Mouse (Mus musculus) CD4-positive helper T cell, adult 2 months (primary cell): ENCODE data around the gene Pkn2.

Experiments used
- DNase-seq: peaks from one replicate; pipeline ENCODE4 v3.0.0-alpha.2; 2012; ENCODE audit warnings: low read depth, missing footprints, low spot score

Pkn2 gene

DNA sequence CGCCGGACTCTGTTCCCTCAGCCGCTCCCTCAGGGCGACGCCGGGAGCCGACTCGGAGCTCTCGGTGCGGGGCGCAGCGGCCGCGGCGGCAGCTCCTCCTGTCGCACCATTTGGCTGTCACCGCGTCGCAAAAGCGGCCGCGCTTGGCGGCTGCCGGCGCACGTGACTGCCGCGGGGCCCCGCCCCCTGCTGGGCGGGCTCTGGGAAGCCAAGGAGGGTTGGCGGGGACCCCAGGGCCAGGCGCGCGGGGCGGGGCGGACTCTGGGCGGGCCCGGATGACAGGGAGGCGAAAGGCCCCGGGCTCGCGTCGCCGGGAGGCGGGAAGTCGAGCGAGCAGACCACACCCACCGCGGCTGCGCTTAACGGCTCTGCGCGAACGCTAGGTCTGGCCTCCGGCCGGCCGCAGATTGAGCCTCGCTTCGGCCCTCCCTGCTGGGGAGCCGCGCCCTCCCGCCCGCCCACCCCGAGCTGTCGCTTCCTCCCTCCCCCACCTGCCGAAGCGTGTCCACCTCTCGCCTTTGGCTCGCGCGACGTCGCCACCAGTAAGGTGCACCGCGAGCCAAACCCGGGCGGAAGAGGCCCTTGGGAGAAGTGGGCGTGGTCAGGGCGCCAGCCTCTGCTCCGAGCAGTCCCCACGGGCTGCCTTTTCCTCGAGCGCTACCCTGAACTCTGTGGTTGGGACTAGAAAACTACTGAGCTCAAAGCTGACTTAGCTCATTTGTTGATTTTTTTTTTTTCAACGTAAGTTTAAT lies at the start of gene Pkn2:
Pkn2 (minus strand) TSS at position 133 of the 752 bp plus-strand sequence.
- peak; percentile 99 for DNase-seq

DNA sequence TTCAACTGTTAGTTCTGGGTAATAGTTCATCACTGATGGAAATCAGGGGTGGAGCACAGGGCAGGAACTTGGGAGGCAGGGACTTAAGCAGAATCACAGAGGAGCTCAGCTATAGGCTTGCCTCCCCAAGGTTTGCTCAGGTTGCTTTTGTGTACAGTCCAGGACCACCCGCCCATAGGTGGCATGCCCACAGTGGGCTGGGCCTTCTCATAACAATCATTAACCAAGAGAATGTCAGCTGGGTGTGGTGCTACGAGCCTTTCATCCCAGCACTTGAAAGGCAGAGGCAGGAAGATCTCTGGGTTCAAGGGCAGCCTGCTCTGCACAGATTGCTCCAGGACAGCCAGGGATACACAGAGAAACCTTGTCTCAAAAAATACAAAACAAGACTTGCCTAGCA lies 48.1 kb upstream of the Pkn2 start:
- no peak for DNase-seq

DNA sequence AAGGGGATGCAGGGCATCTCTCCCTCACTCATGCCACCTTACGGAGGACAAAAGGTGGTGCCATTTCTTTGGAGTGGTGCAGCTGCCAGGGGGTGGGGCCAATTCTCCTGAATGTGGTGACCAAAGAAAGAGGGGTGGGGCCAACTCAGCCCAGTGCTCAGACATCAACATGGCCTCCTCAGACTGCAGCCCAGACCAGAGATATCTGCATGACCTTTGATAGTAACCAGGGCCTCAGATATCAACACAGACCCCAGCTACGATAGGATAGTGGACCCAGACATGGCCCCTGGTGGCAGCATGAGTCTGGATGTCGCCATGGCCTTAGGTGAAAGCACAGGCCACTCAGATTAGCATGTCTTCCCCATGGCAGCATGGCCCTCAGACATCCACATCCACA lies 45.5 kb upstream of the Pkn2 start:
- DNase-seq, result no peak

DNA sequence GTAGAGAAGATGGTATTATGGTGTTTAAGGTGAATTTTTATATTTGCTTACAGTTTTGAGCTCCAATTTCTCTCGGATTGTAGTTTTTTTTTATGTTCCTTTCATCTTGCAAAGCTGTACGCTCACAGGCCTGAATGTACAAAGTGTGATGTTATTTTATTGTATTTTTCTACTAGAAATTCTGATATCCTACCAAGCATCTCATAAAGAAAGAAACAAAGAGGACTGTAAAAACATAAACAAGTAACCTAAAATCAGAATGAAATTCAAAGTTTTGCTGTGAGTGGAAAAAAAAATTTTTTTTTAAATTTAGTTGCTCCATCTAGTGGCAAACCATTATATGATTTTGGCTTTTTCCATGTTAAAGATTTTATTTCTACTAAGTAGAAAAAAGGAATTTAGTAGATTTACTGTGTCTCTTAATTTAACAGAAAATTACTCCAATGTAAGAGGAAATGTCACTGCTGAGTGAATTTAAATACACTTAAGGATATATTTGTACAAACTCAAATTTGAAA lies 43.1 kb upstream of the Pkn2 start:
- no peak for DNase-seq

DNA sequence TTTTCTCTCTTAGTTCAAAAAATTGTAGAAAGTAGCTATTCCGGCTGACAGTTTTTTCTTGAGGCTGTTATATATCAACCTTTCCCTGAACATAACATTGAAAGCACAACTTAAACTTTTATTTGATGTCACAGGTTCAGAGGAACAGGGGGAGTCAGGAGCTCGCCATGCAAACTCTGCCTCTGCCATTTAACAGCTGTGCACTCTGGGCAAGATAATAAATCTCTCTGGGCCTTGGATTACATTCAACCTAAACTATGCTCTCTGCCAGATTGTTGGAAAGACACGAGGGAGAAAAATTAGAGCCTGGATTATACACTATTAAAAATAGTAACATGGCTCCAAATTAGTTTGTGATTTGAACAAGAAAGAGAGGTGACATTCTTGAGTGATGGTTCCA lies 37.3 kb upstream of the Pkn2 start:
- DNase-seq, result no peak

DNA sequence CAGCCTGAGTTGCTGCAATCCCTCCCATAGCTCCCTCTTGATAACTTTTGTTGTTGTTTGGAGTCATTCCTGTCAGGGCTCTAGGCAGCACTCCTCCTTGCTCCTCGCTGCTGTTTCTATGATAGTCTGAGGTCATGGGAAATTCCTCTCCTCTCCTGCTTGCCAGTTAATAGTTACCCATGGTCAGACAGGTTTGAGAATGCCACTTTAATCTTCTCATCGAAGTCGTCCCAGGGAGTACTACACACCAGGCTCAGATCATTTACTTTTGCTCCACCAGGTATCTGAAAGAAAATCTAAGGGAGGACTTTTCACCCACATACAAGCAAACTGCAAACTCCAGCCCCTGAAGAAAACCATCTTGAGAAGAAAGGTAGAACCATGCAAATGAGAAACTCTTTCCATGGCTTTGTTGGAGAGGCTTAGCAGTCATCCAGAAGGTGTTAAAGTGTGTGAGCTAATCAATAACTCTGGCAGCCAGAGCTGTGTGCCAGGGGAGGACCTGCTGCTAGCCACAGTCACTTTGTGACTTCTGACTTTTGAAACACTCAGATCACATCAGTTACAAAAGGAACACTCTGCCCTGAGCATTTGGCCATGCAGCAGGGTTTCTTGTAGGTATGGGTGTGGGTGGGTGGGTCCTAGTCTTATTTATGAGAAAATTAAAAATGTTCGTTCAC lies 36.1 kb upstream of the Pkn2 start:
- DNase-seq, result no peak

DNA sequence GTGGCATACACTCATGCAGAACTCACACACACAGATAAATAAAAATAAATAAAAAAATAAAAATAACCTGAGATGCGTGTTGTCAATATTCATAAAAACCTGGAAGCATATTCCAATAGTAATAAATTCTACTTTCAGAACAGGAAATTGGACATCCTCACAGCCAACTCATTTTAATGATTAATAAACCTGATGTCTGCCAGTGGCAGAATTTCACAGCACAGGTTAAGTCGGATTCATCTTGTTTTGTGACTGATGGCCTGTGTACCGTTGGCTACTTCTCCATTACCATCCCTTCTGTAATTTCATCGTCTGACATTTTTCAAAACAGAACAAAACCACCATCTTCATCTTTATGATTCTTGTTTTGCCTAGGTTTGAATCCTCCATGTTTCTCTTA lies 35.4 kb upstream of the Pkn2 start:
- no peak for DNase-seq

DNA sequence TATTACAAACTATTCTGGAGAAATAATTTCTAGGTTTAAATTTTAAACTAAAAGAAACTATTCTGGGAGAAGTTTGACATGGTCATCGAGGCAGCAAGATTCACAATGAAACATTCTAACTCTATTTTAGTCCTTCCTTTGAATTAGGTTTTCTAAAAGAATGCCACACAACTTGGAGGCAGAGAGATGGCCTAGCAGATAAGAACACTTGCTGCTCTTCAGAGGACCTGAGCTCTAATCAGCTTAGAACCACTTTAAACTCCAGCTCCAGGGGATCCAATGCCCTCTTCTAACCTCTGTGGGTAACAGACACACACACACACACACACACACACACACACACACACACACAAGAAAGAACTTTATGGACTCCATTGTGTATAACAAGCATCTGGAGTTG lies 31.5 kb upstream of the Pkn2 start:
- DNase-seq, result no peak

DNA sequence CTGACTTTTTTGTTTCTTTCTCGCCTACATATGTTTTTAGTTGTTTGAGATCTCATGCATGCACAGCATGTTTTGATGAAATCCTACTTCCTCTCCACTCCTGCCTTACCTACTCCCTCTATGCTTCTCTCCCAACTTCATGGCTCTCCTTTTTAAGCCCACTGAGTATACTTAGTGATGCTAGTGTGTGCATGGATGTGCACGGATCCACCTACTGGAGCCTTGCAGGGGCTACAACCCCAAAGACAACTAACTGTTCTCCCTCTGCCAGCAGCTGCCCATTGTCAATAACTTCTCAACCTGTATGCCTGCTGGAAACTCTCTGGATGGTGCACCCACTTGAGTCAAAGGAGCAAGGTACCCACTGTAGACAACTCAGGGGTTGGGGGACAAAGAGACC lies 17.9 kb upstream of the Pkn2 start:
- DNase-seq, result peak; percentile 13

DNA sequence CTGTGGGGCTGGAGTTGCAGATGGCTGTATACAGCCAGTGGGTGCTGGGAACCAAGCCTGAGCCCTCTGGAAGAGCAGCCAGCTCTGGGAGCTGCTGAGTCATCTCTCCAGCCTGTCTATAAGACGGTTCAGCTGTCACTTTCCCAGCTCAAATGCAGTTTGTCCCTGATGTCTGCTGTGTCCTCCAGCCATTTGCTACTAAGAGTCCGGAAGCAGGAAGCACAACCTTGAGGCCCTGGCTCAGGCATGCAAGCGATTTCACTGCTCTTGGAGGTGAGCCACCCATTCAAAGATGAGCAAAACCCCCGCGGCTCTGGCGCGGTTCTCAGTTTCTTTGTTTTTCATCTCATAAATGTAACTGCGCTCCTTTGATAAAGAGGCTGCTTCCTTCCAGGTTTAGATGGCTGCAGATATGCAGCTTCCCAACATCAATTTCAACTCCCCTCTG lies 17.2 kb upstream of the Pkn2 start:
- DNase-seq, result peak; percentile 58

DNA sequence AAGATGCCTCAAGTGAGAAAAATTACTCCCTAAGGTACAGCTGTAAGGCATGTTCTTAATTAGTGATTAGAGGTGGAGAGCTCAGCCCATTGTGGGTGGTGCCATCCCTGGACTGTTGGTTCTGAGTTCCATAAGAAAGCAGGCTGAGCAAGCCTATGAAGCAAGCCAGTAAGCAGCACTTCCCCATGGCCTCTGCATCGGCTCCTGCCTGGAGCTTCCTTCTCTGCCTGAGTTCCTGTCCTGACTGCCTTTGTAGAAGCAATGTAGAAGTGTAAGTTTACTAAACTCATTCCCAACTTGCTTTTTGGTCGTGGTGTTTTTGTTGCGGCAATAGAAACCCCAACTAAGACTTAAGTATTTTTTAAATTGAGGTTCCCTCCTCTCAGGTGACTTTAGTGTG lies 8.6 kb upstream of the Pkn2 start:
- no peak for DNase-seq

DNA sequence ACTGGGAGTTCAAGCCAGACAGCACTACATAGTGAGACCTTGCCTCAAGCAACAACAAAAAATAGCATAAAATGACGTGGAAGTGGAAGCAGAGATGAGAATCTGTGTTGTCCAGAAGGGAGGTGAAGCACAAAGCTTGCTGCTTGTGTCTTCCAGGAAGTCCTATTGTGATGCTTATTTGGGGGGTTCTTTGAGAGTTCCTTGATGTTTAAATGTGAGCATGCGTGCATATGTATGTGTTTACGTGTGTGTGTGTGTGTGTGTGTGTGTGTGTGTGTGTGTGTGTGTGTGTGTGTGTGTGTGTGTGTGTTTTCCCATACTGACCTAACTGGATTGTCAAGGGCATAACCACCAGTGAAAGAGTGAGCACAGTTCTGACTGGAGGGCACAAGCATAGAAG lies 5.2 kb upstream of the Pkn2 start:
- DNase-seq, result no peak

DNA sequence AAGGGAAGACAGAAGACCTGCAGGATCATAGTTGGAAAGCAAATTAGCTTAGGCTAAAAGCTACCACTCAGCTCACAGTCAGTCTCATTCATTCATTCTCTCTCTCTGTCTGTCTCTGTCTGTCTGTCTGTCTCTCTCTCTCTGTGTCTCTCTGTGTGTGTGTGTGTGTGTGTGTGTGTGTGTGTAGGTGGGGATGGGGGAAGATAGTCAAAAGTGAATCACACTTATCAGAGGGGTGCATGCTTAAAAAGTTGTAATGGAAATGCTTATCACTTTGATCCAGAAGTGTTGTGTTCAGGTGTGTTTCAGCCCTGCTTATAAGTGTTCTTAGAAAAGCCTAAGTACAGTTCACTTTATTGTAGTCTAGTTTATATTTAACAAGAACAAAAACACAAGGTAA lies 2.8 kb upstream of the Pkn2 start:
- no peak for DNase-seq

DNA sequence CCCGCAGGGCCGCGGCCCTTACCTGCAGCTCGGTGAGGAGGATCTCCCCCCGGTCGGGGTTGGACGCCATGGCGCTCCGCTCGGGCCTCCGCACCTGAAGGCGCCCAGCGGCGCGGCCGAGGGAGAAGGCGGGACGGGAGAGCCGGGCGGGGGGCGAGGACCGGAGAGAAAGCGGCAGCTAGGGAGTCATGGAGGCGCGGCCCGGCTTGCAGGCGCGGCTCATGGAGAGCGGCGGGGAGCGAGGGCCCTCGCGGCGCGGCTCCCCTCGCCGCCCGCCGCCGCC lies 274 bp downstream of the Pkn2 start:
- DNase-seq, result no peak

DNA sequence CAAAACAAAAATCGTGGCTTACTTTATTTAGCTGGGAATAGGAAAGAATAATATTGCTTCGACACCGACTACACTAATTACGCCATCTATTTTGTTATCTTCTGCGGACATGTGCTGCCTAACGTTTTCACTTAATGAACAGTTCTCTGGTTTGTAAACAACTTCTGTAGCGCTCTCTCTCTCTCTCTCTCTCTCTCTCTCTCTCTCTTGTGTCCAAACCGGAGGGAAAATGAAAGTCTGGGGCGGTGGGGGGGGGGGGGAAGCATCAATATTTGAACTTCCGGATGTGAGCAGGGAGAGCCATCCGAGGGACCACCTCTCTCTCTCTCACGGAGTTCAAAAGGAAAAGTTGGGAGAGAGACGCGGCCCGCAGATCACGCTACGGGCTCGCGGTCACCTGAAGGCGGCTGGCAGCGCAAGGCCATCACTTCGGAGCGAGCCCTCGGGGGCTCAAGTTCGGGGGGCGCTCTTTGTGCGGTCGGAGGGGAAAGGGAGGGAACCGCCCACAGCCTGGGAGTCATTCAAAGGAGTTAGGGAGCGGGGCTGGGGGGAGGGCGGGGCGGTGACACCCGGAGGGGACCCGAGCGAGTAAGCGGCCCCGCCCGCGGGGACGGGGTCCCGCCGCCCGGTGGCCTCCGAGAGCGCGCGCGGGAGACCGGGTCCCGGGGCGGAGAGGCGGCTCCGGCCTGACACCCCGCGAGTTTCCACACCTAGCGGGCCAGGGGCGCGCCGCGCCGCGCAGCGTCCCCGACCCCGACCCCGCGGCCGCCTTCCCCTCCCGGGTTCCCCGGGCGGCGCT lies 815 bp downstream of the Pkn2 start:
- DNase-seq, result peak; percentile 77

DNA sequence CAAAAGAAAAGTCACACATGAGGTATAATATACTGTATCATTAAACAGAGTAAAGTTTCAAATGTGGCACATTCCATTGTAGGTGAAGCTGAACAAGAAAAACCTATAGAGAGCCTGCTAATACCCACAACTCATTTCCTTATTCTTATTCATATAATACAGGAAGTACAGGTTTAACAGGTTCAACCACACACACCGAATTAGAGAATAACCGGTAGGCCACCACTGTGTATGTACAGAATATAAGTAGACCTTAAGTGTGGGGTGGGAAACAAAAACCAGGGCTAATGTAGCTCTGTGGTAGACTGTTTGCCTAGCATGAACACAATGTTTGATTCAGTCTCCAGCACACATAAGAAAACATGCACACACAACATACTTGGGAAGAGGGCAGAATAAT lies 18.6 kb downstream of the Pkn2 start:
- DNase-seq, result no peak

DNA sequence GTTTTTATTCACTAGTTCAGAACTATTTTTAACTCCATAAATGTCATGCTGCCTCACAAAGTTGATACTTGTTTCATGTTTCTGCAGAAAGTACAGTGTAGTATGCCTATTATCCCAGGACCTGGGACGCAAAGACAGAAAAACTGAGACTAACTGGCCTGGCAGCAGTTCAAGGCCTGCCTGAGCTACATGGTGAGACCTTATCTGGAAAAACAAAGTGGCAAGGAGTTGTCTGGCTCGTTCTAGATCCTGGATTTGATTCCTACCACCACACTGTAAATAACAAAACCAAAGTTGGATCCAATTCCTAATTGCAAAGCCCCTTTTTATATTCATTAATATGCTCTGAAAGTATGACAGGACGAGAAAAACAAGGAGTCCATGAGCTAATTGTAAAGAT lies 25.0 kb downstream of the Pkn2 start:
- no peak for DNase-seq

DNA sequence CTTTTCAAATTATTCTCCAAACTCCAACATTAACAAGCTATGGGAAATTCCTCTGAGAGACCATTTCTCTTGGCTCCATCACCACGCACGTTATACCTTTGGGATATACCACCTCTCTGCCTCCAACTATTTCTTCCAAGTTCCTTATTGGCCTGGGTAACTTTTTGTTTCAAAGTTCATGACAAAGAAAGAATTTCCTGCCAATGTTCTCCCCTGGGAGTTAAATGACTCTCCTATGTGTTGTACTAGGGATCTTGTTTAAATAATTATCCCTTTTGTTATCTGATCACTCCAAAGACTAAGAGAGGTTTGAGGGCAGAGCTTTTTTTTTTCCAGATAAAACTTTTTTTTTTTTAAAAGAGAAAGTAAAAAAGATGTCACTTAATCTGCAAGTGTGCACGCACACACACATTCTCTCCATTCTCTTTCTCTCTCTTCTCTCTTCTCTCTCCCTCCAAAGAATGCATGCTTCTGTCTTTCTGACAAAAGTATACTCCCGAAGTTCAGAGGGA lies 25.8 kb downstream of the Pkn2 start:
- DNase-seq, result no peak

DNA sequence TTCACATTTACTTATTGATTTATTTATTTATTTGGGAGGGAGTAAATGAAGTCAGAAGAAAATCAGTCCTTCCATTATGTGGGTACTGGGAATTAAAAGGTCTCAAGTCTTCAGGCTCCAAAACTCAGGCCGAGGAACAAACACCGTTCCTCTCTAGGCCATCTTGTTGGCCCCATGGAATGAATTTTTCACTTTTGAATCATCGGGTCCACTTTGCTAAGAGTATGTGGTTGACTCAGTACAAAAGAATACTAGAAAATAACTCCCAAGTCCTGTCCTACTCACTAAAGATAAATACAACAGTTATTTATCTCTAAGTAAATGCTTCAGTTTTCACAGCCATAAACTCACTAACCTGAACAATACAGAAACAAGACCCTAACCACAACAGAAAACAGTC lies 28.9 kb downstream of the Pkn2 start:
- DNase-seq, result no peak

DNA sequence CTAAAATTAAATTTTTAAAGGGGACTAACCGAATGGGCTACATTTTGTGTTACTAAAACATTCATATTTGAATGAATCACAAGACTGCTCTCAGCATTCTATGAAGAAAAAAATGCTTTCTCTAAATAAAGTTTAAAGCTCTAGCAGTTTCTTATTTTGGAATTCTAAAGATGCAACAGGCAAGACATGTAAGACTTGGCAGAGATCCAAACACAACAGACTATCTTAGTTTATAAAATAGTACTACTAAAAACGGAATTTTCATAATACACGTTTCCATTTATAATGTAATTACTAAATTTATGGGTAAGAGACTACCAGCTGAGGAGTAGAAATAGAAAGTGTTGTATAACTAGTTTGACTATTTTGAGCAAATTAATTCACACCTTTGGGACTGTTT lies 30.2 kb downstream of the Pkn2 start:
- DNase-seq, result no peak

DNA sequence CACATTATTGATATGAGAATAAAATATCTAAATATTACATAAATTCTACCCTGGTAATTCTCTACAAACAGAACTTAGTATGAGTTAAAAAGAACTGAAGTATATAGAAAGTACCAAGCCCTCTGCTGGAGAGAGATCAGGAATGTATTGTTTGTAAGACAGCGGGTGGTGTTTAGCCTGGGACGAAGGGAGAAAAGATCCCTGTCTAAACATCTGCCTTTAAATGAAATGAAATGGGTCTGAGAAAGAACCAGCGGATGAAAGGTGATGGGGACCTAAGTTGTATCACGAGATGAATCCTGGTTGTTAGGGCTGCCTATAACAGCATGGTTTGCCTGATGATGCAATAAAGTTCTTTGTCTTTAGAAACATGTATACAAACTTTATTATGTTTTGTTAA lies 41.8 kb downstream of the Pkn2 start:
- DNase-seq, result no peak

DNA sequence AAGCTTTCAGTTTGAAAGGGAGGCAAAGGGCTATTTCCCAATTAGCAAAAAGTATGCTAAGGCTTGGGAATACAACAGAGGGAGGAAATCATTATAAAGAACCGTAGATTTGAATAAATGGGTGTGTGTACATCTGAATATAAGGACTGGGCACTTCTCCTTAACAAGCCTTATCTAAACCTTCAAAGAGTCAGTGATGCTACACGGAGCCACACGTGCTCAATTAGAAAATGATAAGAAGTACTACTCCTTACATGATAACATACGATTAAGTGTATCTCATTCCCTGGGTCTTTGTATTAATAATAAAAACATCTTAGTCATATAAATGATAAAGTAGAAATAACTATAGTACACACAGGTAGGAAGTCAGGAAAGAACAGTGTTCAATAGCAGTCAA lies 47.0 kb downstream of the Pkn2 start:
- DNase-seq, result no peak
